Mouse (Mus musculus): Measurements from ENCODE around the gene Lrrc28. TPM values are rescaled to one million over a fixed set of nuclear protein-coding genes. Genes with fewer than 3 reads are reported as not detected.
"Not testable (repeated sequence)": the region's sequence is repeated elsewhere in the genome, so short reads cannot be mapped to it uniquely, and the experiment has no call there.

Gene Lrrc28
- polyA plus RNA-seq, 1 experiment from 2014 or later: 10.7 TPM

GRCm38 (mm10) chr7:67535941-67536340 is 109.1 kb downstream of the Lrrc28 start:
- Histone ChIP-seq H3K27ac (ENCODE audit: low read length) (no peak overlapping the region), H3K36me3 (ENCODE audit: control insufficient read depth, insufficient read depth, low read length) (no peaks in the 10 kb centered on the region), H3K27me3 (replicated peaks; ENCODE audit: control insufficient read depth, insufficient read depth, low read length) (no peaks in the 10 kb centered on the region), H3K4me3 (ENCODE audit: low read length) (no peak overlapping the region), H3K4me2 (ENCODE audit: low read depth, low read length) (no peak overlapping the region), H3K9ac (ENCODE audit: low read depth, low read length) (no peak overlapping the region), H3K4me1 (ENCODE audit: control insufficient read depth, insufficient read depth, low read length) (0 out of 2 replicates have a peak, but pooled peaks cover 3% of the 10 kb centered on the region), H3K9me3 (ENCODE audit: control insufficient read depth, low read length) (no peaks in the 10 kb centered on the region)
- 87% methylated on average over 4 of the region's 4 CpGs for WGBS
- no peak for ATAC-seq

GRCm38 (mm10) chr7:67530981-67531380 is 114.1 kb downstream of the Lrrc28 start:
- Histone ChIP-seq H3K27ac (ENCODE audit: low read length) (no peak overlapping the region), H3K4me3 (ENCODE audit: low read length) (no peak overlapping the region), H3K36me3 (ENCODE audit: control insufficient read depth, insufficient read depth, low read length) (no peaks in the 10 kb centered on the region), H3K4me1 (ENCODE audit: control insufficient read depth, insufficient read depth, low read length) (peaks cover 16% of the 10 kb centered on the region), H3K9me3 (ENCODE audit: control insufficient read depth, low read length) (no peaks in the 10 kb centered on the region), H3K9ac (ENCODE audit: low read depth, low read length) (no peak overlapping the region), H3K27me3 (replicated peaks; ENCODE audit: control insufficient read depth, insufficient read depth, low read length) (no peaks in the 10 kb centered on the region), H3K4me2 (ENCODE audit: low read depth, low read length) (no peak overlapping the region)
- WGBS: 41% methylated on average over 2 of the region's 2 CpGs
- no peak for ATAC-seq

GRCm38 (mm10) chr7:67529381-67529780 is 115.7 kb downstream of the Lrrc28 start:
- H3K9ac ChIP-seq (ENCODE audit: low read depth, low read length): no peak overlapping the region
- H3K4me3 ChIP-seq (ENCODE audit: low read length): no peak overlapping the region
- H3K9me3 ChIP-seq (ENCODE audit: control insufficient read depth, low read length): no peaks in the 10 kb centered on the region
- no peaks in the 10 kb centered on the region for H3K36me3 ChIP-seq (ENCODE audit: control insufficient read depth, insufficient read depth, low read length)
- no peak for ATAC-seq
- H3K4me2 ChIP-seq (ENCODE audit: low read depth, low read length): no peak overlapping the region
- H3K27me3 ChIP-seq (replicated peaks; ENCODE audit: control insufficient read depth, insufficient read depth, low read length): no peaks in the 10 kb centered on the region
- 84% methylated on average over 6 of the region's 6 CpGs for WGBS
- peaks cover 16% of the 10 kb centered on the region for H3K4me1 ChIP-seq (ENCODE audit: control insufficient read depth, insufficient read depth, low read length)
- no peak overlapping the region for H3K27ac ChIP-seq (ENCODE audit: low read length)

- no peaks in the 10 kb centered on the region for H3K9me3 ChIP-seq (ENCODE audit: control insufficient read depth, low read length)
- no peak overlapping the region for H3K4me3 ChIP-seq (ENCODE audit: low read length)
- H3K27me3 ChIP-seq (replicated peaks; ENCODE audit: control insufficient read depth, insufficient read depth, low read length): no peaks in the 10 kb centered on the region
- H3K27ac ChIP-seq (ENCODE audit: low read length): no peak overlapping the region
- H3K36me3 ChIP-seq (ENCODE audit: control insufficient read depth, insufficient read depth, low read length): no peaks in the 10 kb centered on the region
- WGBS: 94% methylated on average over 18 of the region's 18 CpGs
- no peak overlapping the region for H3K9ac ChIP-seq (ENCODE audit: low read depth, low read length)
- H3K4me1 ChIP-seq (ENCODE audit: control insufficient read depth, insufficient read depth, low read length): peaks cover 16% of the 10 kb centered on the region
- H3K4me2 ChIP-seq (ENCODE audit: low read depth, low read length): no peak overlapping the region
- ATAC-seq: no peak
Measured at GRCm38 (mm10) chr7:67528821-67529221, 116.2 kb downstream of the Lrrc28 start.

- Histone ChIP-seq H3K9me3 (ENCODE audit: control insufficient read depth, low read length) (no peaks in the 10 kb centered on the region), H3K27ac (ENCODE audit: low read length) (no peak overlapping the region; the same call in 1 of the 2 replicates), H3K4me1 (ENCODE audit: control insufficient read depth, insufficient read depth, low read length) (peaks cover 12% of the 10 kb centered on the region), H3K4me3 (ENCODE audit: low read length) (no peak overlapping the region), H3K9ac (ENCODE audit: low read depth, low read length) (no peak overlapping the region), H3K36me3 (ENCODE audit: control insufficient read depth, insufficient read depth, low read length) (no peaks in the 10 kb centered on the region), H3K27me3 (replicated peaks; ENCODE audit: control insufficient read depth, insufficient read depth, low read length) (no peaks in the 10 kb centered on the region), H3K4me2 (ENCODE audit: low read depth, low read length) (no peak overlapping the region)
- 48% methylated on average over 10 of the region's 10 CpGs for WGBS
- peak; percentile 91 for ATAC-seq
Measured at GRCm38 (mm10) chr7:67528063-67528811, 116.8 kb downstream of the Lrrc28 start.

GRCm38 (mm10) chr7:67525886-67526580 is 119.0 kb downstream of the Lrrc28 start:
- Histone ChIP-seq H3K4me2 (ENCODE audit: low read depth, low read length) (no peak overlapping the region), H3K4me3 (ENCODE audit: low read length) (no peak overlapping the region), H3K27me3 (replicated peaks; ENCODE audit: control insufficient read depth, insufficient read depth, low read length) (no peaks in the 10 kb centered on the region), H3K27ac (ENCODE audit: low read length) (no peak overlapping the region), H3K36me3 (ENCODE audit: control insufficient read depth, insufficient read depth, low read length) (no peaks in the 10 kb centered on the region), H3K9ac (ENCODE audit: low read depth, low read length) (no peak overlapping the region), H3K4me1 (ENCODE audit: control insufficient read depth, insufficient read depth, low read length) (peaks cover 12% of the 10 kb centered on the region), H3K9me3 (ENCODE audit: control insufficient read depth, low read length) (no peaks in the 10 kb centered on the region)
- WGBS: 74% methylated on average over 3 of the region's 3 CpGs
- ATAC-seq: no peak

- not testable (repeated sequence) for H3K9me3 ChIP-seq (ENCODE audit: control insufficient read depth, low read length); ATAC-seq; H3K9ac ChIP-seq (ENCODE audit: low read depth, low read length); H3K4me3 ChIP-seq (ENCODE audit: low read length); H3K4me1 ChIP-seq (ENCODE audit: control insufficient read depth, insufficient read depth, low read length); H3K27me3 ChIP-seq (replicated peaks; ENCODE audit: control insufficient read depth, insufficient read depth, low read length); H3K4me2 ChIP-seq (ENCODE audit: low read depth, low read length); H3K27ac ChIP-seq (ENCODE audit: low read length); H3K36me3 ChIP-seq (ENCODE audit: control insufficient read depth, insufficient read depth, low read length)
- 87% methylated on average over 8 of the region's 8 CpGs for WGBS
Measured at GRCm38 (mm10) chr7:67524069-67524468, 121.0 kb downstream of the Lrrc28 start.

- H3K4me3 ChIP-seq (ENCODE audit: low read length): no peak overlapping the region
Measured at GRCm38 (mm10) chr7:67523400-67523799, 121.7 kb downstream of the Lrrc28 start.

GRCm38 (mm10) chr7:67521731-67522130 is 123.3 kb downstream of the Lrrc28 start:
- H3K4me2 ChIP-seq (ENCODE audit: low read depth, low read length); H3K4me1 ChIP-seq (ENCODE audit: control insufficient read depth, insufficient read depth, low read length); H3K27me3 ChIP-seq (replicated peaks; ENCODE audit: control insufficient read depth, insufficient read depth, low read length); H3K9me3 ChIP-seq (ENCODE audit: control insufficient read depth, low read length); H3K36me3 ChIP-seq (ENCODE audit: control insufficient read depth, insufficient read depth, low read length); H3K27ac ChIP-seq (ENCODE audit: low read length); H3K4me3 ChIP-seq (ENCODE audit: low read length); H3K9ac ChIP-seq (ENCODE audit: low read depth, low read length); ATAC-seq: not testable (repeated sequence)
- WGBS: 87% methylated on average over 3 of the region's 5 CpGs

More at GRCm38 (mm10) chr7:67523400-67523799, 121.7 kb downstream of the Lrrc28 start:
- Histone ChIP-seq H3K27me3 (replicated peaks; ENCODE audit: control insufficient read depth, insufficient read depth, low read length) (no peaks in the 10 kb centered on the region), H3K9ac (ENCODE audit: low read depth, low read length) (no peak overlapping the region), H3K27ac (ENCODE audit: low read length) (no peak overlapping the region), H3K36me3 (ENCODE audit: control insufficient read depth, insufficient read depth, low read length) (no peaks in the 10 kb centered on the region), H3K9me3 (ENCODE audit: control insufficient read depth, low read length) (no peaks in the 10 kb centered on the region), H3K4me1 (ENCODE audit: control insufficient read depth, insufficient read depth, low read length) (peaks cover 9% of the 10 kb centered on the region), H3K4me2 (ENCODE audit: low read depth, low read length) (no peak overlapping the region)
- ATAC-seq: no peak
- 83% methylated on average over 7 of the region's 7 CpGs for WGBS
